In the genomic region with DNA sequence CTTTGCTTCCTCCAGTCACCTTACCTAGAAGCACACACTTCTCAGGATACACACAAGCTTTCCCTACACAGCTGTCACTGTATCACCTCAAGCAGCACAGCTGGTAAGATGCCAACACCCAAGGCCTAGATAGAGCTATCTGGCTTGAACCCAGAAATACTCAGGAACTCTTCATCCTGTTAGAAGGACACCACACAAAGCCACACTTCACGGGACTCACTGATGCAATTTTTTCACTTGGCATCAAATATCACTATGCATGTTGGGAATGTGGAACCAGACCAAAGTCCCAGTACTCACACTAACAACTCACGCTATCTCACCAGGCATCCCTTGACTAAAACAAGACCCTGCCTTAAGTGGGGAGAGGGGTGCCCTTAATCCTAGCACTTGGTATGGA, we compare ENCODE assay signal across 9 mouse cellular contexts. TPM values are rescaled to one million over a fixed set of nuclear protein-coding genes. Genes with fewer than 3 reads are reported as not detected.
DNase-seq lines count a peak whose midpoint lies in the region; ATAC-seq and TF ChIP-seq lines count a peak whose summit lies in the region.
"Had no signal": no experiment of that assay in that cellular context is flagged by ENCODE, and none has a peak within 500 bp of the region (broad histone marks: within the 10 kb centered on the region; RNA-seq: fewer than 3 reads in every experiment).

No protein-coding gene starts in this region.

- no peaks in the 10 kb centered on the region for H3K36me3 ChIP-seq in kidney, adult 2 months (ENCODE audit: control insufficient read depth, insufficient read depth, low read length)
- peaks cover 32% of the 10 kb centered on the region for H3K36me3 ChIP-seq in kidney, embryonic 14.5 days (ENCODE audit: control insufficient read depth, insufficient read depth, low read length)
- peaks cover 47% of the 10 kb centered on the region for H3K36me3 ChIP-seq in forebrain, embryonic 15.5 days
- peaks cover 49% of the 10 kb centered on the region for H3K36me3 ChIP-seq in midbrain, embryonic 10.5 days

- no peaks in the 10 kb centered on the region for H3K27me3 ChIP-seq in kidney, adult 2 months (replicated peaks; ENCODE audit: control insufficient read depth, insufficient read depth, low read length)
- H3K27me3 ChIP-seq in kidney, embryonic 14.5 days (ENCODE audit: control insufficient read depth, insufficient read depth, low read length), result no peaks in the 10 kb centered on the region
- H3K27me3 ChIP-seq in forebrain, embryonic 15.5 days, result no peaks in the 10 kb centered on the region
- H3K27me3 ChIP-seq in midbrain, embryonic 10.5 days (ENCODE audit: low read depth, poor library complexity, severe bottlenecking), result no peaks in the 10 kb centered on the region

- H3K9ac ChIP-seq in kidney, embryonic 14.5 days (ENCODE audit: low read depth, low read length), result no peak overlapping the region
- no peak overlapping the region for H3K9ac ChIP-seq in forebrain, embryonic 15.5 days (replicated peaks)

- no peak for ATAC-seq in kidney, embryonic 14.5 days (ENCODE audit: low FRiP score, low TSS enrichment)
- no peak for ATAC-seq in forebrain, embryonic 15.5 days (replicated peaks)
- no peak for ATAC-seq in monocyte, adult 5-6 weeks (replicated peaks; ENCODE audit: insufficient number of reproducible peaks, low FRiP score, low TSS enrichment, poor library complexity, severe bottlenecking)

- no peak overlapping the region for H3K27ac ChIP-seq in kidney, adult 2 months (ENCODE audit: insufficient read depth, low read depth, low read length)
- H3K27ac ChIP-seq in kidney, embryonic 14.5 days (ENCODE audit: low read depth, low read length), result no peak overlapping the region
- H3K27ac ChIP-seq in forebrain, embryonic 15.5 days (replicated peaks), result no peak overlapping the region
- H3K27ac ChIP-seq in midbrain, embryonic 10.5 days (replicated peaks), result no peak overlapping the region

- WGBS in kidney, adult 2 months, result 25% methylated on average over 2 of the region's 2 CpGs
- WGBS in kidney, embryonic 14.5 days, result 77% methylated on average over 2 of the region's 2 CpGs
- 72% methylated on average over 2 of the region's 2 CpGs for WGBS in forebrain, embryonic 15.5 days
- 88% methylated on average over 2 of the region's 2 CpGs for WGBS in midbrain, embryonic 10.5 days

- H3K4me2 ChIP-seq in kidney, embryonic 14.5 days (replicated peaks; ENCODE audit: low read depth, low read length), result no peak overlapping the region
- peak overlapping the region; percentile 92 for H3K4me2 ChIP-seq in forebrain, embryonic 15.5 days (replicated peaks)

- peaks cover 9% of the 10 kb centered on the region; the same call in 1 of the 2 replicates for H3K4me1 ChIP-seq in kidney, adult 2 months (ENCODE audit: control insufficient read depth, insufficient read depth, low read length)
- peaks cover 30% of the 10 kb centered on the region for H3K4me1 ChIP-seq in kidney, embryonic 14.5 days (ENCODE audit: control insufficient read depth, insufficient read depth, low read length)
- H3K4me1 ChIP-seq in forebrain, embryonic 15.5 days, result peaks cover 37% of the 10 kb centered on the region
- H3K4me1 ChIP-seq in midbrain, embryonic 10.5 days, result peaks cover 38% of the 10 kb centered on the region

- no peaks in the 10 kb centered on the region for H3K9me3 ChIP-seq in kidney, embryonic 14.5 days (ENCODE audit: control insufficient read depth, low read length)
- no peaks in the 10 kb centered on the region for H3K9me3 ChIP-seq in forebrain, embryonic 15.5 days
- H3K9me3 ChIP-seq in midbrain, embryonic 10.5 days (replicated peaks), result no peaks in the 10 kb centered on the region

- TF ChIP-seq CTCF in kidney, adult 2 months (conservative IDR thresholded peaks at IDR 0.05; ENCODE audit: insufficient read depth, insufficient read length, low read depth, low read length), result no peak

- TF ChIP-seq POLR2A in kidney, adult 2 months (IDR thresholded peaks at IDR 0.05; ENCODE audit: low read depth, low read length), result no peak

- no peak overlapping the region for H3K4me3 ChIP-seq in kidney, adult 2 months (ENCODE audit: insufficient read depth, low read depth, low read length)
- no peak overlapping the region for H3K4me3 ChIP-seq in kidney, embryonic 14.5 days (ENCODE audit: low read length)
- no peak overlapping the region for H3K4me3 ChIP-seq in forebrain, embryonic 15.5 days
- H3K4me3 ChIP-seq in midbrain, embryonic 10.5 days, result peak overlapping the region; percentile 92; the same call in 1 of the 2 replicates

- peak; percentile 33 for DNase-seq in kidney, adult 2 months
- DNase-seq in brain, adult 2 months (ENCODE audit: low read depth, low spot score), result peak; percentile 6
- no peak for DNase-seq in midbrain, embryonic 10.5 days (ENCODE audit: low spot score)
- no peak for DNase-seq in frontal cortex, adult 2 months (ENCODE audit: extremely low spot score in 1 of 2, low spot score in 1 of 2)
- no peak for DNase-seq in thymus, postnatal 36 days

RNA-seq across cellular contexts. Expression of gene Arf5, which starts 3.7 kb away (rescaled TPM):
- polyA plus RNA-seq in kidney, adult 2 months (2012; rRNA removed), result 303 and 332 TPM in 2 replicates
- 283 and 293 TPM in 2 replicates for polyA plus RNA-seq in kidney, embryonic 14.5 days (2014; fragmentation: Nextera tagmentation; extraction: Ambion mirVana)
- polyA plus RNA-seq in forebrain, embryonic 15.5 days (2015; fragmentation: Nextera tagmentation; extraction: Ambion mirVana), result 414 and 439 TPM in 2 replicates
- polyA plus RNA-seq in midbrain, embryonic 10.5 days (2016; fragmentation: Nextera tagmentation; extraction: Ambion mirVana), result 299 and 324 TPM in 2 replicates
- 400 and 444 TPM in 2 replicates for polyA plus RNA-seq in frontal cortex, adult 2 months (2012; rRNA removed)
- total RNA-seq in monocyte, adult 5-6 weeks (2017), result 29.5 to 45.0 TPM (median 41.6 TPM) in 3 replicates

RNA-seq across cellular contexts. Expression of gene Fscn3, which starts 7.9 kb away (rescaled TPM):
- 0.05 and 0.12 TPM in 2 replicates for polyA plus RNA-seq in kidney, adult 2 months (2012; rRNA removed)
- polyA plus RNA-seq in kidney, embryonic 14.5 days (2014; fragmentation: Nextera tagmentation; extraction: Ambion mirVana), result not detected in 2 replicates
- polyA plus RNA-seq in forebrain, embryonic 15.5 days (2015; fragmentation: Nextera tagmentation; extraction: Ambion mirVana), result not detected in 2 replicates
- polyA plus RNA-seq in midbrain, embryonic 10.5 days (2016; fragmentation: Nextera tagmentation; extraction: Ambion mirVana), result 0.06 TPM in 1 of 2 replicates, not detected in the other
- 0.04 TPM in 1 of 2 replicates, not detected in the other for polyA plus RNA-seq in frontal cortex, adult 2 months (2012; rRNA removed)
- total RNA-seq in monocyte, adult 5-6 weeks (2017), result not detected in 3 replicates
- total RNA-seq: left cerebral cortex, adult 8-10 months had no signal

RNA-seq across cellular contexts. Expression of gene Gcc1, which starts 8.5 kb away (rescaled TPM):
- polyA plus RNA-seq in kidney, adult 2 months (2012; rRNA removed), result 5.1 and 6.6 TPM in 2 replicates
- polyA plus RNA-seq in kidney, embryonic 14.5 days (2014; fragmentation: Nextera tagmentation; extraction: Ambion mirVana), result 4.8 and 8.0 TPM in 2 replicates
- polyA plus RNA-seq in forebrain, embryonic 15.5 days (2015; fragmentation: Nextera tagmentation; extraction: Ambion mirVana), result 14.6 and 15.9 TPM in 2 replicates
- 11.3 and 11.4 TPM in 2 replicates for polyA plus RNA-seq in midbrain, embryonic 10.5 days (2016; fragmentation: Nextera tagmentation; extraction: Ambion mirVana)
- polyA plus RNA-seq in frontal cortex, adult 2 months (2012; rRNA removed), result 9.0 and 9.4 TPM in 2 replicates
- total RNA-seq in monocyte, adult 5-6 weeks (2017), result 19.5 to 31.0 TPM (median 23.3 TPM) in 3 replicates

RNA-seq across cellular contexts. Expression of gene Zfp800, which starts 21.9 kb away (rescaled TPM):
- 2.6 and 2.8 TPM in 2 replicates for polyA plus RNA-seq in kidney, adult 2 months (2012; rRNA removed)
- polyA plus RNA-seq in kidney, embryonic 14.5 days (2014; fragmentation: Nextera tagmentation; extraction: Ambion mirVana), result 22.7 and 23.2 TPM in 2 replicates
- 20.8 and 23.1 TPM in 2 replicates for polyA plus RNA-seq in forebrain, embryonic 15.5 days (2015; fragmentation: Nextera tagmentation; extraction: Ambion mirVana)
- 25.6 and 27.8 TPM in 2 replicates for polyA plus RNA-seq in midbrain, embryonic 10.5 days (2016; fragmentation: Nextera tagmentation; extraction: Ambion mirVana)
- polyA plus RNA-seq in frontal cortex, adult 2 months (2012; rRNA removed), result 7.2 and 8.5 TPM in 2 replicates
- 56.7 to 59.9 TPM (median 59.8 TPM) in 3 replicates for total RNA-seq in monocyte, adult 5-6 weeks (2017)

RNA-seq across cellular contexts. Expression of gene Pax4, which starts 29.5 kb away (rescaled TPM):
- not detected in 2 replicates for polyA plus RNA-seq in kidney, adult 2 months (2012; rRNA removed)
- polyA plus RNA-seq in kidney, embryonic 14.5 days (2014; fragmentation: Nextera tagmentation; extraction: Ambion mirVana), result not detected in 2 replicates
- 0.19 and 0.24 TPM in 2 replicates for polyA plus RNA-seq in forebrain, embryonic 15.5 days (2015; fragmentation: Nextera tagmentation; extraction: Ambion mirVana)
- 0.21 TPM in 1 of 2 replicates, not detected in the other for polyA plus RNA-seq in midbrain, embryonic 10.5 days (2016; fragmentation: Nextera tagmentation; extraction: Ambion mirVana)
- 0.21 TPM in 1 of 2 replicates, not detected in the other for polyA plus RNA-seq in frontal cortex, adult 2 months (2012; rRNA removed)
- total RNA-seq in monocyte, adult 5-6 weeks (2017), result not detected in 3 replicates
- total RNA-seq: left cerebral cortex, adult 8-10 months had no signal

Comparison
In these comparisons a context has a peak if more than half of its experiments do, and no peak if none do; other contexts are left out.
1. DNase-seq: peak in kidney, adult 2 months (single experiment) and brain, adult 2 months (single experiment); none in midbrain, embryonic 10.5 days (single experiment), frontal cortex, adult 2 months (0 of 2) and thymus, postnatal 36 days (0 of 2).